Mouse (Mus musculus): ENCODE results near the gene Nod2. TPM values are rescaled to one million over a fixed set of nuclear protein-coding genes. Genes with fewer than 3 reads are reported as not detected.

The Nod2 gene
- polyA plus RNA-seq, 1 experiment from 2014 or later: not detected

- peaks cover 18% of the 10 kb centered on the region for H3K4me1 ChIP-seq (replicated peaks)
- no peaks in the 10 kb centered on the region for H3K27me3 ChIP-seq
- H3K36me3 ChIP-seq: no peaks in the 10 kb centered on the region
- ATAC-seq (ENCODE audit: low FRiP score, low read depth): no peak
- H3K9ac ChIP-seq: no peak overlapping the region
- H3K4me2 ChIP-seq: no peak overlapping the region
- H3K4me3 ChIP-seq: no peak overlapping the region
- WGBS: 29% methylated on average over 2 of the region's 2 CpGs
- no peak overlapping the region for H3K27ac ChIP-seq (replicated peaks)
- no peaks in the 10 kb centered on the region for H3K9me3 ChIP-seq
These were observed 54.5 kb downstream of the Nod2 start for GRCm38 (mm10) chr8:88701611-88702010.

GRCm38 (mm10) chr8:88702816-88703215 lies 55.7 kb downstream of the Nod2 start:
- H3K4me1 ChIP-seq (replicated peaks): peaks cover 15% of the 10 kb centered on the region
- no peak for ATAC-seq (ENCODE audit: low FRiP score, low read depth)
- H3K27me3 ChIP-seq: no peaks in the 10 kb centered on the region
- H3K4me2 ChIP-seq: no peak overlapping the region
- WGBS: 83% methylated on average over 3 of the region's 3 CpGs
- no peak overlapping the region for H3K27ac ChIP-seq (replicated peaks)
- no peaks in the 10 kb centered on the region for H3K9me3 ChIP-seq
- H3K4me3 ChIP-seq: no peak overlapping the region
- H3K9ac ChIP-seq: no peak overlapping the region
- H3K36me3 ChIP-seq: no peaks in the 10 kb centered on the region

- no peak for ATAC-seq (ENCODE audit: low FRiP score, low read depth)
- 96% methylated on average over 2 of the region's 2 CpGs for WGBS
- no peaks in the 10 kb centered on the region for H3K9me3 ChIP-seq
These were observed 76.3 kb downstream of the Nod2 start for GRCm38 (mm10) chr8:88723256-88723963.

More at GRCm38 (mm10) chr8:88723256-88723963, 76.3 kb downstream of the Nod2 start:
- no peak overlapping the region for H3K4me3 ChIP-seq
- no peak overlapping the region for H3K27ac ChIP-seq (replicated peaks)
- H3K9ac ChIP-seq: no peak overlapping the region
- no peaks in the 10 kb centered on the region for H3K4me1 ChIP-seq (replicated peaks)
- peaks cover 17% of the 10 kb centered on the region for H3K36me3 ChIP-seq
- no peak overlapping the region for H3K4me2 ChIP-seq
- no peaks in the 10 kb centered on the region for H3K27me3 ChIP-seq

Other genes with a start within 250 kb of the Nod2 start
- gene Nkd1, start 126.0 kb upstream of the Nod2 start, polyA plus RNA-seq (2015; fragmentation: Nextera tagmentation; extraction: Ambion mirVana): 55.5 and 67.4 TPM in 2 replicates
- 1.6 TPM in 2 replicates for gene Snx20, start 11.2 kb upstream of the Nod2 start, polyA plus RNA-seq (2015; fragmentation: Nextera tagmentation; extraction: Ambion mirVana)
- gene Cyld, start 49.7 kb downstream of the Nod2 start, polyA plus RNA-seq (2015; fragmentation: Nextera tagmentation; extraction: Ambion mirVana): 12.3 and 16.7 TPM in 2 replicates